Mouse (Mus musculus) small intestine, adult 2 months (tissue): ENCODE measurements around the gene Ttc29. TPM values are rescaled to one million over a fixed set of nuclear protein-coding genes. Genes with fewer than 3 reads are reported as not detected.

Source experiments
- H3K27ac ChIP-seq: fragments of 200-500 bp; 2 replicates; pipeline ENCODE4 v1.5.1; 2012; ENCODE audit warnings: low read depth, low read length, control low read depth, inconsistent platforms; ENCODE audit not compliant: insufficient read depth
- H3K27me3 ChIP-seq: fragments of 200-500 bp; 2 replicates; pipeline ENCODE4 v1.6.1; 2012; ENCODE audit warnings: mild to moderate bottlenecking, moderate library complexity, low read length, inconsistent platforms; ENCODE audit not compliant: control insufficient read depth, insufficient read depth
- H3K36me3 ChIP-seq: fragments of 200-500 bp; 2 replicates; pipeline ENCODE4 v1.6.1; 2012; ENCODE audit warnings: mild to moderate bottlenecking, low read length, control low read depth, inconsistent platforms; ENCODE audit not compliant: control insufficient read depth, insufficient read depth
- H3K4me1 ChIP-seq: fragments of 200-500 bp; 2 replicates; pipeline ENCODE4 v1.6.1; 2012; ENCODE audit warnings: low read length, inconsistent platforms, mixed read lengths; ENCODE audit not compliant: control insufficient read depth, insufficient read depth, insufficient read length
- H3K4me3 ChIP-seq: fragments of 200-500 bp; 2 replicates; pipeline ENCODE4 v1.5.1; 2012; ENCODE audit warnings: low read depth, mild to moderate bottlenecking, control low read depth, inconsistent platforms, low read length, moderate library complexity
- CTCF ChIP-seq: fragments of 200-500 bp; IDR thresholded peaks from 2 replicates; pipeline ENCODE4 v1.5.1; 2012; ENCODE audit warnings: low read depth, mild to moderate bottlenecking, control low read depth, inconsistent platforms, low read length, moderate library complexity, mixed read lengths; ENCODE audit not compliant: insufficient replicate concordance, insufficient read length; ENCODE audit errors: extremely low read depth
- POLR2A ChIP-seq: fragments of 200-500 bp; IDR thresholded peaks from 2 replicates; pipeline ENCODE4 v1.6.1; 2012; ENCODE audit warnings: low read depth, mild to moderate bottlenecking, control low read depth, inconsistent platforms, low read length, moderate library complexity
- WGBS: fragments of 180-500 bp; shearing (Covaris S2); methylation state at CpG from one replicate; pipeline ENCODE4 v1.1.7; 2018; 5-methylcytosine and 5-hydroxymethylcytosine counted together
- polyA plus RNA-seq: library from polyadenylated mRNA; depleted of rRNA; stranded (reverse); fragments of >200 nt; gene quantifications from 2 replicates; pipeline ENCODE4 v1.2.3, GENCODE M21; 2012

Gene Ttc29
- polyA plus RNA-seq, 1 experiment = not detected

DNA sequence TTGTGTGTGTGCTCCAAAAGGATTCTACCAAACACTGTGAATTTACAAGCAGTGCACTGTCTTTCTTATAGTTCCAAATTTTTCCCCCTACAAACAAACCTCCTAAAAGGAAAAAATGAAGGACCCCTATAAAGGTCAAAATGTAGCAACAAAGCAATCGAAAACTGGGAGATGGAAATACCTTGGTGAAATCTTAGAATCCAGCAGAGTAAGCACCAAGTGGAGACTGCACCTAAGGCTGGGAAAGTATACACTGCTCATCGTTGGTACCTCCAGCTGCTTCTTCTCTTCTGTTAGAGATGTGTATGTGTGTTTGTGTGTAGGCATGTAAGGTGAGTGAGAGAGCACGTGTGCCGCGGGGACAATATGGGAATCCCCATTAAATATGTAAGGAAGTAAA is 220.2 kb downstream of the Ttc29 start:
- TF ChIP-seq CTCF = no peak
- no peak for TF ChIP-seq POLR2A
- no peaks in the 10 kb centered on the region for H3K36me3 ChIP-seq
- no peak overlapping the region for H3K27ac ChIP-seq
- H3K4me3 ChIP-seq = no peak overlapping the region
- H3K4me1 ChIP-seq = no peaks in the 10 kb centered on the region
- WGBS = 27% methylated on average over 5 of the region's 5 CpGs
- peaks cover 28% of the 10 kb centered on the region for H3K27me3 ChIP-seq

DNA sequence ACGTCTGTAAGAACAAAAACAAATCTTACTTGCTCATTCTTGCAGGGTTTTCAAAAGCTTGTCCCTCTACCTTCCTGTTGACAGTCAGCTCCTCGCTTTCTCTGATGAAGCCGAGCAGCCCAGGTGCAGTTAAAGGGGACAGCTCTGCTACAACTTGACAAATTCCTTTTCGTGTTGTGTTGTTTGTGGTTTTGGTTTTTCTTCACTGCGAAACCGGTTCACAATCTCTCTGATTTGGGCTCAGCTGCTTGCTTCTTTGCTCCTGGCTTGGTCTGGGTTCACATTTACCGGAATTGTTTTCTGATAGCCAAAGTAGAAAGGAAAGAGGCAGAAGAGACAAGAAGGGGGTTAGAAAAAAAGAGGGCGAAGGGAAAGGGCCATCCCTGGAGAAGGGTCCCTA is 221.2 kb downstream of the Ttc29 start:
- Histone ChIP-seq H3K27ac (no peak overlapping the region), H3K4me1 (no peaks in the 10 kb centered on the region), H3K36me3 (no peaks in the 10 kb centered on the region), H3K27me3 (peaks cover 27% of the 10 kb centered on the region), H3K4me3 (no peak overlapping the region)
- WGBS = 9% methylated on average over 8 of the region's 8 CpGs
- TF ChIP-seq CTCF = no peak
- no peak for TF ChIP-seq POLR2A

DNA sequence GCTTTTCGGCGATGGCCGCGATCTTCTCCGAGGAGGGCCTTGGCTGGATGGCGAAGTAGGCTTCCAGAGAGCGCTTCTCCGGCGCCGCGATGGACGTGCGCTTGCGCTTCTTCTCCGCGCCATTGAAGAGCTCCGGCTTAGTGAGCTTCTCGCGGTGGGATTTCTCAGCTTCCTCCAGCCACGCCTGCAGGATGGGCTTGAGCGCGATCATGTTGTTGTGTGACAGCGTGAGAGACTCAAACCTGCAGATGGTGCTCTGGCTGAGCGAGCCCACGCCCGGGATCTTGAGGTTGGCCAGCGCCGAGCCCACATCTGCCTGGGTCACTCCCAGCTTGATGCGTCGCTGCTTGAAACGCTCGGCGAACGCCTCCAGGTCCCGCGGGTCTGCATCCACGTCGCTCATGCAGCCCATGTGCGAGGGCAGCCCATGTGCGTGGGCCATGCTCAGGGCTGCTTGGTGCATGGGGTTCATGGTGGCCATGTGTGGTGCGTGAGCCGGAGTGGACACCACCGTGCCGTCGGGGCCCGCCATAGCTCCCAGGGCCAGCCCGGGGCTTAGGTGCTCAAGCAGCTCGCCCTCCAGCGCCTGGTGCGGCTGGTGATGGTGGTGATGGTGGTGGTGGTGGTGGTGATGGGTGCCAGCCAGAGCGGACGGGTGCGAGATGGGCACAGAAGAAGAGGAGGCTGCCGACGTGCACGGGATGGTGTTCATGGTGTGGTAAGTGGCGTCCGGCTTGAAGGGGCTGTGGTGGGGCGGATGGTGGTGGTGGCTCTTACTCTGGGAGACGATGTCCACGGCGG is 221.9 kb downstream of the Ttc29 start:
- Histone ChIP-seq H3K36me3 (no peaks in the 10 kb centered on the region), H3K27me3 (peaks cover 27% of the 10 kb centered on the region), H3K27ac (no peak overlapping the region), H3K4me3 (no peak overlapping the region), H3K4me1 (no peaks in the 10 kb centered on the region)
- TF ChIP-seq CTCF (no peak), POLR2A (no peak)
- WGBS = 4% methylated on average over 61 of the region's 62 CpGs

DNA sequence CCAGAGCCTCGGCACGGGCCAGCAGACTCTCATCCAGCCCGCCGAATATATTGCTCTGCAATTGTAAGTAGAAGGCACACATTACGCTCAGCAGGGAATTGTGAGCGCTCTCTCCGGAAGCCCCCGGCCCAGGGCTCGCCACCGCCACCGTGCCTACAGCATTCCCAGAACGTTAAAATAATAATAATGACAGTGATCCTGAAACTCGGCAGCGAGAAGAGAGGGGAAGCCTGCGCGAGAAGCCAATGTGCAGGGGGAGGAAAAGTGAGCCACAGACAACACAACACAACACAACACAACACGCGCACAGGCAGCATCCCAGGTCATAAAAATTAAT is 222.5 kb downstream of the Ttc29 start:
- TF ChIP-seq POLR2A (no peak), CTCF (no peak)
- Histone ChIP-seq H3K27ac (no peak overlapping the region), H3K4me1 (no peaks in the 10 kb centered on the region), H3K36me3 (no peaks in the 10 kb centered on the region), H3K4me3 (no peak overlapping the region), H3K27me3 (peaks cover 27% of the 10 kb centered on the region)
- WGBS = 4% methylated on average over 18 of the region's 18 CpGs

DNA sequence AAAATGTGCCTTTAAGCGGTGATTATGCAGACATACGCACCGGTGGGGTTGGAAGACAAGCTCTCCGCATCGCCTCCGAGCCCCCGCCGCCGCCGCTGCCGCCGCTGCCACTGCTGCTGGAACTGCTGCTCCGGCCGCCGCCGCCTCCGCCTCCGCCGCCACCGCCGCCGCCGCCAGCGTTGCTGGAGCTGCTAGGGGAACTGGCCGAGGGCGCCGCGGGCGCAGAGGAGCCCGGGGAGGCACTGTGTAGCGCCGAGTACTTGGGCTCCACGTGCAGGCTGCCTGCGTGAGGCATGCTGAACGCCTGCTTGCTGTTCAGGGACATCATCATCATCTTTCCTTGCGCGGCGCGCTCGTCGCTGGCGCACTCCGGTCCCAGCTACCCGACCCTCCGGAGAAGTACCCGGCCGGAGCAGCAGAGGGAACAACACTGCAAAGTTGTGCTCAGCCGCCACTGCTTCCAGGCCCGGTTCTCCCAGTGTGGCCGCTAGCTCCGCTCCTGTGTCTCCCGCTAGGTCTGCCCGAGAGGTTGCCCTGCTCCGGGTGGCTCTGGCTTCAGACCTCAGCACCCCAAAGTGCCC is 223.1 kb downstream of the Ttc29 start, which contains the start of gene Pou4f2:
TSS of gene Pou4f2 (minus strand) at position 575 of the 581 bp plus-strand sequence.
- Histone ChIP-seq H3K36me3 (no peaks in the 10 kb centered on the region), H3K4me1 (no peaks in the 10 kb centered on the region), H3K27me3 (peaks cover 27% of the 10 kb centered on the region), H3K27ac (no peak within 1 kb of the TSS), H3K4me3 (no peak within 1 kb of the TSS)
- WGBS = 1% methylated on average over 44 of the region's 54 CpGs
- TF ChIP-seq POLR2A = no peak
- no peak for TF ChIP-seq CTCF

DNA sequence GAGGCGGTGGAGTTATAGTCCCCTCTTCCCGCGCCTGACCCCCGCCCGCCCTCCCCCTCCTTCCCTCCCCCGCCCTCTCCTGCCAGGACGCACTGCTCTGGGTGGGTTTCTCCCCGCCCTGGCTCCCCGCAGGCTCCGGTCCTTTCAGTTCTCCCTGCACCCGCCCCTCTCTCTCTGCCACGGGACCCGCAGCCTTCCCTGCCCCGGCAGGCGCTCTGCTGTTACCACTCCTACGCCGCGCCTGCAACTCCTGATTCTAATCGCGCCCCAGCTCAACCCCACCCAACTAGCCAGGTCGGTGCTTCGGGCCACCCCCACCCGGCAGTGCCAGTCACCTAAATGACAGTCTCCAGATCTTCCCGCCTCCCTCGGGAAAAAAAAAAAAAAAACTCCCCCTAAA is 223.6 kb downstream of the Ttc29 start:
- 3% methylated on average over 25 of the region's 25 CpGs for WGBS
- Histone ChIP-seq H3K27ac (no peak overlapping the region), H3K36me3 (no peaks in the 10 kb centered on the region), H3K4me1 (no peaks in the 10 kb centered on the region), H3K4me3 (no peak overlapping the region), H3K27me3 (peaks cover 27% of the 10 kb centered on the region)
- TF ChIP-seq POLR2A (no peak), CTCF (no peak)

DNA sequence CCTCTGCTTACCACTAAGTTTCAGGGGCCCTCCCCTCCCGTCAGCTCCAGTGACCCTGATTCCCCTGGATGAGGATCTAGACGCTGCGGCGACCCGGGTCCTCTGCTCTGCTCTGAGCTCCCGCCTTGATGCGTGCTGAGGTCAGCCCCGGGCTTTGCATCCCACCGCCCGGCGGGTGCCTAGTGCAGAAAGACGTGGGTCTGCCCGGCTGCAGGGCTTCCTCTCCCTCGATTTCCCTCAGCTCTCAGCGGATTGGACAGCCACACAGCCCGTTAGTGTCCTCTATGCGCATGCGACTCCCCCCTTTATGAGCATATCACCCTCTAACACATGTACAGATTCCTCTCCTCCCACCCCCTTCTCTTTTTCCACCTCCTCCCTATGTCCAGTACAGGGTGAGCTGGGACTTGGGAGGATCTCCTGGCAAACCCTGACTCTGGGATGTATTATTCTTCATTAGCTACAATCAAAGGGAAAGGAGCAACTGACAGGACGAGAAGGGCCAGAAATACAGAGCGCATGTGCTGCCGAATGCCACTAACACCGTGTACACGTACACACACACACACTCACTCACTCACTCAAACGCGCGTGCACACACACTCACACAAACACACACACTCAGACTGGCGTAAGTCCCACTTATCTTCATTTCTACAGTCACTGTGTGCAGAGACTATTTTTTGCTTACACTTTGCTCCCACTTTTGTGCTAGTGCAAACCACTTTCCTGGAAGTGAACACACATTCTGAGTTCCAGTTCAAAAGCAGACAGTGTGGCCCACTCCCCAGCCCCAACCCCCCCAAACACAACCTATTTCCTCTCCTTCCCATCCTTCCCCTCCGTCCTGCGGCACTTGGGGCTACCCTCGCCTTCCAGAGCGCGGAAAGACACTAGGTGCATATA is 224.3 kb downstream of the Ttc29 start:
- no peak overlapping the region for H3K27ac ChIP-seq
- 8% methylated on average over 32 of the region's 32 CpGs for WGBS
- H3K27me3 ChIP-seq = peaks cover 27% of the 10 kb centered on the region
- H3K36me3 ChIP-seq = no peaks in the 10 kb centered on the region
- H3K4me3 ChIP-seq = no peak overlapping the region
- TF ChIP-seq CTCF (no peak), POLR2A (no peak)
- H3K4me1 ChIP-seq = no peaks in the 10 kb centered on the region
